Mouse (Mus musculus) embryonic fibroblast, embryonic 13.5 days (primary cell): ENCODE measurements around the gene Acsl4.

Experiments used
- CTCF ChIP-seq: IDR thresholded peaks from 2 replicates; pipeline ENCODE4 v1.5.1; 2011; ENCODE audit warnings: mild to moderate bottlenecking, control low read depth, low read length, moderate library complexity, borderline replicate concordance; ENCODE audit not compliant: insufficient read depth
- POLR2A ChIP-seq: IDR thresholded peaks from 2 replicates; pipeline ENCODE4 v1.6.1; 2011; ENCODE audit warnings: low read depth, mild to moderate bottlenecking, control low read depth, low read length, moderate library complexity

DNA sequence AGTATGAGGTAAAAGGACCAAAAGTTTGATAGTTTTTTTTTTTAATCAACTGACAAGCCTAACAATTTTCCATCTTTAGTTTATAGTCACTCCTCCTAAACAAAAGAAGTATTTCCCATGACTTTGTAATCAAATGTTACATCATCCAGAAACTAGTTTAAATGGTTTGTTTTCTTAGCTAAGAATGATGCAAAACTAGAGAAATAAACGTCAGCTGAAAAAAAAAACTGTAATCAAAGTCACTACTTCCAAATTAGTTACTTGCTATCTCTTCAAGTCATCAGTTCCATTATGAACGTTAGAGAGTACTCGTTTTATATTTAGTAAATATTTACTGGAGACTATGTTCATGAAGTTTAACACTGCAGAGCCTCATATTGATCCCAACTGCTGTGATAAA, 13.6 kb downstream of the Acsl4 start:
- TF ChIP-seq POLR2A, result no peak
- no peak for TF ChIP-seq CTCF
